Mouse (Mus musculus) cerebral cortex, adult 2 months (tissue): ENCODE measurements around the gene Nktr.

Source experiments
- WGBS: fragments of 180-500 bp; shearing (Covaris S2); methylation state at CpG from one replicate; pipeline ENCODE4 v1.1.7; 2018; 5-methylcytosine and 5-hydroxymethylcytosine counted together

The Nktr gene

DNA sequence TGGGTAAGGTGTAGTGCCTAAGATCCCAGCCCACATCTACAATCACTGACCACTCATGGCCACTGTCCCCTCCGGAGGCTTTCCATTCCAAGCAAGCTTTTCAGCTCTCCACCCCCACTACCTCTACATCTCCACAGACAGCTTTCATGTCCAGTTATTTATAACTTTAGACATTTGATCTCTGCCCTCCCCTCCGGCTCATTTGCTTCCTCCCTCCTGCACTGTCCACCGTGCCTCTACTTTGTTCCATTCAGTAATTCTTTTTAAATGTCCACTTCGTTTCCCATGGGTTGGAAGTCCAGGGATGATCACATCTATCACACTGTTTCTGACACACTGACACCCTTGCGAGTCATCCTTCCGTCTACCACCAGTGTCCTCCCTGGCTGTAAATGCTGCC, 11.2 kb upstream of the Nktr start:
- 66% methylated on average over 6 of the region's 6 CpGs for WGBS

DNA sequence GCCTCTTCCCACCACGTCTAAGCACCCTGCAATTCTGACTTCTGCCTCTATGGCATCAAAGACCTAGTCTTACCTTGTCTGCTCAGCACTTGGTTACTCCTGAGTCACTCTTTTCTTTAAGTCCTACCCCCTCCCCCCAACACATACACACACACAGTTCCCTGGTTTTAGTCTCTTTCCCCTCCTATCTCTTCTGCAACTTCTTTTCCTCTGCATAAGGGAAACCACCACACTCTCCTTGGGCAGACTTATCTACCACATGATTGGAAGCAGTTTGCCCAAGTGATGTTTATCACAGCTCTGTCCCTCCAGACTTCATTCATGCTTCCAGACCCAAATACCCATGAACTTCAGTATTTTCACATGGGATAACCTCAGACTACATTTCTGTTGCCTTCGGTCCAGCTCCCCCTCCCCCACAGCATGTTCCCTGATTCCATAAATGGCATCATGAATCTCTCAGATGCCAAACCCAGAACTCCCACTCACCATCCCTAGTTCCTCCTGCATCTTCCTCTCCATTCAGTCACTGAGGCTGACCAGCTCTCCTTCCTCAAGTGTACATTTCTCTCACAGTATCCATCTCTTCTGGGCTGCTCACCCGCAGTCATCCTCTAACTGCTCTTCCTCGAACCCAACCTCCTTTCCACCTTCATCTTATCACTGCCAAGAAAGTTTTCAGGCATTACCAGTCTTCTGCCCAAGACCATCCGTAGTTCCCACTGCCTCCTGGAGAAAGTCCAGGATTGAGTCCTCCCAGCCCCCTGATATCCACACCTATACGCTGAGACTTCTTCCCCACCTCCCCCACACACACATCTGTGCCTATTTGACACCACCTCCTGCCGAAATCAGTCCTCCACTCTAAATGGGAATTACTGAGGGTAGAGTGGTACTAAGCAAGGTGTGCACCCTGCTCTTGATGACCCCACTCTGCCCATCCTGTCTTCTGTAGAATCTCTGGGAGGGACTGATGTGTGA, 10.2 kb upstream of the Nktr start:
- WGBS, result 51% methylated on average over 7 of the region's 7 CpGs

- 4% methylated on average over 37 of the region's 37 CpGs for WGBS
Observed at GRCm38 (mm10) chr9:121709898-121710583, 8.9 kb upstream of the Nktr start, which contains the start of gene Ss18l2. Ss18l2 (plus strand) TSS chr9:121710329.

GRCm38 (mm10) chr9:121710584-121710975, 8.4 kb upstream of the Nktr start:
- WGBS, result under 1% methylated on average over 18 of the region's 18 CpGs

- WGBS, result 78% methylated on average over 2 of the region's 2 CpGs
Observed at GRCm38 (mm10) chr9:121717048-121717447, 1.9 kb upstream of the Nktr start.

GRCm38 (mm10) chr9:121718070-121718705, 781 bp upstream of the Nktr start:
- WGBS, result 62% methylated on average over 15 of the region's 15 CpGs

DNA sequence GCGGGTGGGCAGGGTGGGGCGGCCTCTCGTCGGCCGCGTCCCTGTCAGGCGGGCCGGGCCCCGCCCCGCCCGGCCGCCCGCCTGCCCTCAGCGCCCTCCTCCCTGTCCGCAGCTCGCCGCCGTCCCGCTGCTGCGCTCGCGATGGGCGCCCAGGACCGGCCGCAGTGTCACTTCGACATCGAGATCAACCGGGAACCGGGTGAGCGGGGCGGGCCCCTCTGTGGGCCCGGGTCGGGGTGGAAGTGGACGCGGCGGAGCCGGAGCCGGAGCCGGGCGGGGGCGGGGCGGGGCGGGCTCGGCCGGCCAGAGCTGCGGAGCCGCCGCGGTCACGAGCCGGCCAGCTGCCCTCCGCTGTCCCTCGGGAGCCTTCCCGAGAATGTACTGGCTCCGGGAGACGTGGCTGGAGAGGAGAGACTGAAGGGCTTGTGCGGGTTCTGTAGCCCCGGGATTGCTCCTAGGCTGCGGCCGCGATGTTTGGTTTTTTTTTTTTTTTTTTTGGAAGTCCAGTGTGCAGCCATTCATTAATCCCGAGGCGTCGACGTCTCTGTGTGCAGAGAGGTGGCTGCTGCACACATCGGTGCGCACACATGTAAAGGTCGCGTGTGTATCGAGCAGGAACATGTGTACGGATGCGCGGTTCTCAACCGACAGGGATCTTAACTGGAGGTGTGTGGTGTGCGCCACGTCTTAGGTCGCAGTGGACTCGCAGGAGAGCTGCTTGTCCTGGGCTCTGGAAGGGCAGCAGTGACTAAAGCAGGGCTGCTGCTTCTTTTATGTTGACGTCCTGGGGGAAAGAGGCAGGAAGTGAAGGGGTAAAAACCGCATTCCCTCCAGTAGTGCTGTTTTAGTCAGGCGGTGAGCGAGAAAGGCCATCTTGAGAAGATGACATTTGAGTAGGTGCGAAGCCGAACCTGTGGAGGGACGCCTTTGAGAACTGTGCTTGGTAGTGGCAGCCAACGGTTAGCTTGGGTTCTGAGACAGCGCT, 670 bp downstream of the Nktr start:
- 1% methylated on average over 83 of the region's 87 CpGs for WGBS

DNA sequence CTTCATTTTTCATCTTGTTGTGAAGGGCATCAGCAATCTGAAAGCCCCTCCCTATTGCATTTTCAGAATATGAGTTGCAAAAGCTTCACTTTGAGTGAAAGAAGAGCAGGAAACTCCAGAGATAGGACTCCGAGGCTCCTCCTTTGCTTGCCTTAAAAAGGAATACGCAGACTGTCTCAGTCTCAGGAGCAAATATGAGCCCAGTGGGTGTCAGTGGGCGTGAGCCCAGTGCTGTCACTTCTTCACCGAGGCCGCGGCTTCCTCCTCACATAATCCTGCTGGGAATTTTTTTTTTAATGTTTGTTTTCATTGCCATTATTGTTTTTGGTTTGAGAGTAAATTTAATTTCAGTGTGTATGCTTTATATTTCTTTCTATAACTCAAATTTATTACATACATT, 21.5 kb downstream of the Nktr start:
- 45% methylated on average over 6 of the region's 6 CpGs for WGBS

DNA sequence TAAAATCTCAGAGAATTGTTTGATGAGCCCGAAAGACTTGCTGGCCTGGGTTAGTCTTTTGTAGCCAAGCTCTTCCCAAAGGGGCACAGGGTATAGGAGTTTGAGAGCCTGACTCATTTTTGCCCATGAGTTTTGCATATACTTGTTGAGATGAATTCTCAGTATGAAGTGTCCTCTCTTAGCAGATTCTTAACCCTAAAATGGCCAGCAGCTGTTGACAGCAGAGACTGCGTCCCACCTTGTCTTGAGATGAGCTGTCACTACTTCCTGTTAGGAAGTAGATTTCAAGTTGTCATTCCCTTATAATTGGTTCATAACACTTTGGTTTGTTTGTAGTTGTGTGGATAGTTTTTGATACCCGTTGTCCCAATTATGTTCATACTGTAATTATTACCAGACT, 22.2 kb downstream of the Nktr start:
- 89% methylated on average over 3 of the region's 3 CpGs for WGBS

DNA sequence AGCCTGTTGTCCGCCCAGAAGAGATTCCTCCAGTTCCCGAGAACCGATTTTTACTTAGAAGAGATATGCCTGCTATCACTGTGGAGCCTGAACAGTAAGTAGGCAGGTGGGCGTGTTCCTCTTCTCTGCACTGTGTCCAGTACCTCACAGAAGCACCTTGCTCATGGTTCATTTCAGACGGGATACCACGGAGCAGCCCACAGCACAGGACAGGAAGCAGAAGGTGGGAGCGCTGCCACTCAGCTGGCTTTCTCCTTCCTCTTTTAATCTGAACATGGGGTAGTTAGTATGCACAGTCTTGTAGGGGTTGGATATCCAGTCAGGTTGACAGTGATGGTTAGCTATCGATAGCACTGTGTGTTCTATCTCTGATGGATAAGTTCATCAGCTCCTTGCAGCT, 25.1 kb downstream of the Nktr start:
- 86% methylated on average over 8 of the region's 8 CpGs for WGBS

- 53% methylated on average over 9 of the region's 9 CpGs for WGBS
Observed at GRCm38 (mm10) chr9:121752774-121753173, 33.8 kb downstream of the Nktr start.

DNA sequence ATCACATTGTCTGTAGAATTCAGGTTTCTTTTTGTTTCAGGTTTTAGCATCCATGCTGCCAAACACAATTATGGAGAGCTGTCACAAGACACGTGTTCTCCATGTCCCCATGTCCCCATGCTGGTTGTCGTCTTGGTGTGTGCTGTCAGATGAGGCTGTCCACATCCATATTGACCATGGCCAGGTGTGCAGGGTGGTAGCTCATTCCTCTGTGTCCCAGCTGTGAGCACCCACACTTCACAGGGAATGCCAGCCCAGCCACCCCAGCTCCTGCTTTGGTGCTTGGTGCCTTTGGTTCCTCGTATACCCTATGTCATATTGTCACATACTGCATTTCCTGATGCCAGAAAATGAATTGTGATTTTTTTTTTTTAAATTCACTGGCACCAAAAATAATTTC, 35.7 kb downstream of the Nktr start:
- WGBS, result 57% methylated on average over 3 of the region's 3 CpGs

DNA sequence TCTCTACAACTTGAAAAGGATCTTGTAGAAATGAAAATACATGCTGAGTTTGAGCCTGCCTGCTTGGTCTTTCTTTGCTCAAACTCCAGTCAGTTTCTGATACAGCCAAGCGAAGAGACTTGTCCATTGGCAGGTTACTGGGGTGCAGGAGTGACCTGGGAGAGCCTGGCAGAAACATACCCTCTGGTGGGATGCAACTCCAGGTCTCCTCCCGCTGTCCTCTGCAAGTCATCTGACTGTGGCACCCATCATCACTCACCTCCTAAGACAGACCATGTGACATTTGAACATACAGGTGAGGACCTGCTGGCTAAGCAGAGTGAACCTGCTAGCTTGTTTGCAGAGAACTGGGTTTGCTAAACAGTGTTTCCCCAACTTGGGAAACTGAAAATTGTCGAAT, 37.8 kb downstream of the Nktr start:
- 81% methylated on average over 3 of the region's 3 CpGs for WGBS

DNA sequence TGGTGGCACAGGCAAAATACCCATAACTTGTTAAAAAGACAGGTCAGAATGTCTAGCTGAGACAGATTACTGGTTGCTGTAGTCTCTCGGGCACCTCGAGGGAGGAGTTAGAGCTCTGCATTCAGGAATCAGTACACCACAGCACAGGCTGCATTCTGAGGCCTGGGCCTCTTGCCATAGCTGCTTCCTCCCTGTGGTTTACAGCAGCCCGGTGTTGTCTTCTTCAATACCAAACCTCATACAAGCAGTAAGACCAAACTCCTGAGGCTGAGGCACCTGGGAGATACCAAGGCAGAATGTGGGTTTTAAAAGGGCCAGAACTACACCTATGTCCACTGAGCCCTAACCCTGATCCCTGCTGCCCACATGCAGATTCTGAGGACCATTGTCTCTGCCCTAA, 38.5 kb downstream of the Nktr start:
- WGBS, result 10% methylated on average over 3 of the region's 3 CpGs

DNA sequence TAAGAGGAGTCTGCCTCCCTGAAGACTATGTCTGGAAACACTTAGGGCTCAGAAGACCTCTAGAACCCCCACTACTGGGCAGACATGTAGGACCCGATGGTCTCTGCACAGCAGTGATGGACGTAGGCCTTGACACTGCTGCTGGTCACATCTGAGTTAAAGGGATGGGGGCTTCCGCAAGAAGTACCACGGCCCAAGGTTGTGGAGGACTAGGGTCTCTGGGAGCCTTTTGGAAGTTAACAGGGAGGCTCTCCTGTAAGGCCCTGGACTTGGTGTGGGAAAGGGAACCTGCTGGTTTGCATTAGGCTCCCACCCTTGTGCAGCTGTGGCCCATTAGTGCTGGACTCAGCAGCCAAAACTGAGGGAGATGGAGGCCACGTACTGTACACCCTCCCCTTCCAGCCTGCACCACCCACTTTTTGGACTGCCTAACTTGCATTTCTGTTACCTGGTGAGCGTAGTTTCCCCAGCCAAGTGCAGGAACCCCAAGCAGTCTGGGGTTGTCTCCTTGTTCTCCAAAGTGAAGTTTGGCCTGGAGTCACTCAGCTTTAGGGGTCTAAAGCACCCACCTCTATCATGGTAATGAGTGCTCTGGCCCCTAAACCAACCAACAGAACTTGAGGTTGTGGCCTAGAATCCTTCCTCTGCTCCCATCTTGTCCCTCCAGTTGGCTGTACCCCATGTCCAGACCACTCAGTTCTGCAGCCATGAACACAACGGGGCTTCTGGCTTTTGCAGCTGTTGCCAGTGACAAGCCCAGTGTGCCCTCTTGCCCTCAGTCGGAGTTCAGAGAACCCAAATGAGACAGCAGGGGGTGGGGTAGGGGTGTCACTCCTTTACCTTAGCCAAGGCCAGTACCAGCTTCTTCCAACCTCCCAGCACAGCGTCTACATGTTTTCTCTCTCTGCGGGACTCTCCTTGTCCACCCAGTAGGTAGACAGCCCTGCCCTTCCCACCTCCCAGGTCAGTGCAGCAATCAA, 39.2 kb downstream of the Nktr start:
- WGBS, result 43% methylated on average over 10 of the region's 10 CpGs

DNA sequence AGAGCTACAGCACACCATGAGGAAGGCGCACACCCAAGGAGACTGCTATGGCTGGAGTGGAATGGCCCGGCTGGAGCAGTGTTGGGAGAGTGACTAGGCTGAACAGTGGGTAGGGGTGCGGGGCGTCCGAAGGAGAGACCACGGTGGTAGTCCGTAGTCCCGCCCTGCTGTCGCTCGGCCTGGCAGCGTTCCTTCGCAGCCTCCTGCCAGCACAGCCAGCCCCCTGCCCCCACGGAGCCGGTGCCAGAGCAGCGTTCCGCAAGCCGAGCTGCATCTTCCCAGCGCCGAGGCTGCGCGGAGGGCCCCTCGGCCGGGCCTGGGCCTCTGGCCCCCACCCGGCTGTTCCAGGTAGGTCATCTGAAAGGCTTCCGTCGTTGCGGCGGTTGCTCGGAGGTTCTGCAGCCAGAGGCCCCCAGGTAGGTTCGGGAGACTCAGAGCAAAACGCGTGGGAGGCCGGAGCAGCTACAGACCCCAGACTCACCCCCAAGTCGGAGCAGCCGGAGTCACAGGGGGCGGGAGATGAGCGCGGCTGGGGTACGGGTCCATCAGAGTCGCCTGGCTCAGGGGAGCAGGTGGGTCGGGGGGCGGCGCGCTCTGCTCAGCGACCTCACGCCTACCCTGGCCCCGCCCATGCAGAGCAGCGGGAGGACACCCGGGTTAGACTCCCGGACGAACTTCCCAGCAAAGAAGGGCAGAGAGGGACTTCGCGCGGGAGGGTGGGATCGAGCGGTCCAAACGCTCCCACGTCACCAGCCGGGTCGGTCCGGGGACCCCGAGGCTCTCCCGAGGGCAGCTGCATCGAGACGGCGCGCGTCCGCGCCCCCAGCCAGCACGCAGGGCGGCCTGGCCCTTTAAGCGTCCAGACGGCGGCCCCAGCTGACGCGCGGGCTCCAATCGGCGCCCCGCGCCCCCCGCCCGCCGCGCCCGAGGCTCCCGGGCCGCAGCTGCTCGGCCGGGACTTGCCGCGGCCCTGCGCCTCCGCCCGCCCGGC, 40.4 kb downstream of the Nktr start, which contains the start of gene Zfp651:
Gene Zfp651, plus strand, starts transcription at position 240 of the 991 bp plus-strand sequence.
- WGBS, result 1% methylated on average over 92 of the region's 97 CpGs

- WGBS, result under 1% methylated on average over 43 of the region's 43 CpGs
Observed at GRCm38 (mm10) chr9:121760271-121761090, 41.5 kb downstream of the Nktr start.
